Mouse (Mus musculus): ENCODE results near the gene Bach1. TPM values are rescaled to one million over a fixed set of nuclear protein-coding genes. Genes with fewer than 3 reads are reported as not detected.

Gene Bach1
- polyA plus RNA-seq, 1 experiment from 2014 or later = 8.9 TPM

GRCm38 (mm10) chr16:87736106-87736505, 37.4 kb downstream of the Bach1 start:
- Histone ChIP-seq H3K36me3 (ENCODE audit: insufficient read depth) (0 out of 2 replicates have a peak, but pooled peaks cover under 1% of the 10 kb centered on the region), H3K4me3 (ENCODE audit: low read depth, low read length) (no peak overlapping the region), H3K9ac (no peak overlapping the region), H3K27ac (ENCODE audit: low read depth) (no peak overlapping the region), H3K4me2 (no peak overlapping the region), H3K4me1 (ENCODE audit: insufficient read depth) (no peaks in the 10 kb centered on the region), H3K9me3 (ENCODE audit: low read depth, low read length) (no peaks in the 10 kb centered on the region), H3K27me3 (ENCODE audit: insufficient read depth, low read length) (no peaks in the 10 kb centered on the region)
- TF ChIP-seq CTCF (IDR thresholded peaks at IDR 0.05; ENCODE audit: low read depth) = no peak
- ATAC-seq (ENCODE audit: insufficient read depth) (no peak), DNase-seq (peak; percentile 54)
- WGBS = 61% methylated on average over 11 of the region's 11 CpGs

GRCm38 (mm10) chr16:87737296-87737695, 38.6 kb downstream of the Bach1 start:
- Histone ChIP-seq H3K4me3 (ENCODE audit: low read depth, low read length) (no peak overlapping the region), H3K4me1 (ENCODE audit: insufficient read depth) (no peaks in the 10 kb centered on the region), H3K4me2 (no peak overlapping the region), H3K9ac (no peak overlapping the region), H3K9me3 (ENCODE audit: low read depth, low read length) (no peaks in the 10 kb centered on the region), H3K36me3 (ENCODE audit: insufficient read depth) (no peaks in the 10 kb centered on the region), H3K27ac (ENCODE audit: low read depth) (no peak overlapping the region), H3K27me3 (ENCODE audit: insufficient read depth, low read length) (no peaks in the 10 kb centered on the region)
- no peak for ATAC-seq (ENCODE audit: insufficient read depth)
- WGBS = 51% methylated on average over 8 of the region's 8 CpGs
- DNase-seq = no peak
- no peak for TF ChIP-seq CTCF (IDR thresholded peaks at IDR 0.05; ENCODE audit: low read depth)

GRCm38 (mm10) chr16:87737842-87738639, 39.3 kb downstream of the Bach1 start:
- H3K27ac ChIP-seq (ENCODE audit: low read depth) = no peak overlapping the region
- H3K4me3 ChIP-seq (ENCODE audit: low read depth, low read length) = no peak overlapping the region
- no peak overlapping the region for H3K4me2 ChIP-seq
- H3K36me3 ChIP-seq (ENCODE audit: insufficient read depth) = no peaks in the 10 kb centered on the region
- TF ChIP-seq CTCF (IDR thresholded peaks at IDR 0.05; ENCODE audit: low read depth) = no peak
- H3K9me3 ChIP-seq (ENCODE audit: low read depth, low read length) = no peaks in the 10 kb centered on the region
- H3K4me1 ChIP-seq (ENCODE audit: insufficient read depth) = no peaks in the 10 kb centered on the region
- no peaks in the 10 kb centered on the region for H3K27me3 ChIP-seq (ENCODE audit: insufficient read depth, low read length)
- no peak for DNase-seq
- WGBS = 80% methylated on average over 21 of the region's 21 CpGs
- no peak for ATAC-seq (ENCODE audit: insufficient read depth)
- H3K9ac ChIP-seq = no peak overlapping the region

- DNase-seq = no peak
- no peaks in the 10 kb centered on the region for H3K27me3 ChIP-seq (ENCODE audit: insufficient read depth, low read length)
- no peaks in the 10 kb centered on the region for H3K36me3 ChIP-seq (ENCODE audit: insufficient read depth)
- H3K9me3 ChIP-seq (ENCODE audit: low read depth, low read length) = no peaks in the 10 kb centered on the region
- no peak for ATAC-seq (ENCODE audit: insufficient read depth)
- no peaks in the 10 kb centered on the region for H3K4me1 ChIP-seq (ENCODE audit: insufficient read depth)
- WGBS = 77% methylated on average over 9 of the region's 9 CpGs
- no peak overlapping the region for H3K4me3 ChIP-seq (ENCODE audit: low read depth, low read length)
- no peak for TF ChIP-seq CTCF (IDR thresholded peaks at IDR 0.05; ENCODE audit: low read depth)
- no peak overlapping the region for H3K9ac ChIP-seq
- H3K4me2 ChIP-seq = no peak overlapping the region
- no peak overlapping the region for H3K27ac ChIP-seq (ENCODE audit: low read depth)
These were observed 42.4 kb downstream of the Bach1 start for GRCm38 (mm10) chr16:87741034-87741715.

- Histone ChIP-seq H3K4me2 (no peak overlapping the region), H3K9ac (no peak overlapping the region), H3K4me1 (ENCODE audit: insufficient read depth) (no peaks in the 10 kb centered on the region), H3K27ac (ENCODE audit: low read depth) (no peak overlapping the region), H3K27me3 (ENCODE audit: insufficient read depth, low read length) (no peaks in the 10 kb centered on the region), H3K4me3 (ENCODE audit: low read depth, low read length) (no peak overlapping the region), H3K9me3 (ENCODE audit: low read depth, low read length) (no peaks in the 10 kb centered on the region), H3K36me3 (ENCODE audit: insufficient read depth) (no peaks in the 10 kb centered on the region)
- ATAC-seq (ENCODE audit: insufficient read depth) (no peak), DNase-seq (no peak)
- whole genome bisulfite sequencing = 78% methylated on average over 3 of the region's 3 CpGs
- TF ChIP-seq CTCF (IDR thresholded peaks at IDR 0.05; ENCODE audit: low read depth) = no peak
These were observed 44.9 kb downstream of the Bach1 start for GRCm38 (mm10) chr16:87743661-87744060.

GRCm38 (mm10) chr16:87744338-87744737, 45.6 kb downstream of the Bach1 start:
- H3K9me3 ChIP-seq (ENCODE audit: low read depth, low read length) = no peaks in the 10 kb centered on the region
- H3K27ac ChIP-seq (ENCODE audit: low read depth) = no peak overlapping the region
- H3K4me3 ChIP-seq (ENCODE audit: low read depth, low read length) = no peak overlapping the region
- no peak overlapping the region for H3K9ac ChIP-seq
- no peak overlapping the region for H3K4me2 ChIP-seq
- ATAC-seq (ENCODE audit: insufficient read depth) (no peak), DNase-seq (no peak)
- no peaks in the 10 kb centered on the region for H3K4me1 ChIP-seq (ENCODE audit: insufficient read depth)
- no peak for TF ChIP-seq CTCF (IDR thresholded peaks at IDR 0.05; ENCODE audit: low read depth)
- 58% methylated on average over 2 of the region's 2 CpGs for WGBS
- no peaks in the 10 kb centered on the region for H3K36me3 ChIP-seq (ENCODE audit: insufficient read depth)
- H3K27me3 ChIP-seq (ENCODE audit: insufficient read depth, low read length) = no peaks in the 10 kb centered on the region

GRCm38 (mm10) chr16:87745192-87745945, 46.6 kb downstream of the Bach1 start:
- Histone ChIP-seq H3K27me3 (ENCODE audit: insufficient read depth, low read length) (no peaks in the 10 kb centered on the region), H3K9me3 (ENCODE audit: low read depth, low read length) (no peaks in the 10 kb centered on the region), H3K4me3 (ENCODE audit: low read depth, low read length) (no peak overlapping the region), H3K4me1 (ENCODE audit: insufficient read depth) (no peaks in the 10 kb centered on the region), H3K36me3 (ENCODE audit: insufficient read depth) (no peaks in the 10 kb centered on the region), H3K9ac (no peak overlapping the region), H3K27ac (ENCODE audit: low read depth) (no peak overlapping the region), H3K4me2 (no peak overlapping the region)
- no peak for DNase-seq
- WGBS = 74% methylated on average over 8 of the region's 8 CpGs
- no peak for TF ChIP-seq CTCF (IDR thresholded peaks at IDR 0.05; ENCODE audit: low read depth)
- ATAC-seq (ENCODE audit: insufficient read depth) = no peak

All from lung, embryonic 14.5 days (tissue).